Mouse (Mus musculus): ENCODE measurements around the gene Srsf9.
"Not testable (repeated sequence)": the region's sequence is repeated elsewhere in the genome, so short reads cannot be mapped to it uniquely, and the experiment has no call there.

Gene Srsf9

DNA sequence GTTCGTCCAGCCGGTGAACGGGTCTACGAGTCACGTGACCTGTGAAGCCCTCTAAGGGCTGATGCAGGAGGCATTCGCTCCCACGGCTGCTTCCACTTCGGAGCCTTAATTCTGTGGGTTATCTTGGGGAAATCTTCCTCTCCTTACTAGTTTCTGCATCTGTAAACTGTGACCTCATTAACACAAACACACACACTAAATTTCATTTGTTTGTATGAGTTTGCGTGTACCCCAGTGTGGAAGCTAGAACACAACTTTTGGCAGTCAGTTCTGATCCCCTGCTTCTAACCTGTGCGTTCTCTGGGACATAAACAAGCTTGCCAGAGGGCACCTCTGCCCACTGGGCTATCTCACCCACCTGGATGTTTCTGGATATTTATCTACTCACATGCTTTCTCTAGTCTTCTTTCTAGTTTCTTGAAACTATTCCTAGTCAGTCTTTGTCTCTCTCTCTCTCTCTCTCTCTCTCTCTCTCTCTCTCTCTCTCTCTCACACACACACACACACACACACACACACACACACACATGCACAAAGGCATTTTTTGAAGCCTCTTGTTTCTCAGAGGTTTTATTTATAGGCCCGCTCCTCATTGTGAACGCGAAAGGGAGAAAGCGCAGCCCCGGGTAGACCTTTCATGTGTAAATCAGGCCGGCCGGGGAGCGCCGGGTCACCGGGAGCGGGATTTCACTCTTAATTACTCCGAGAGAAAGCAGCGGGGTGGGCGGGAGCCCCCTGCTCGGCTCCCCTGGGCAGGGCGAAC lies 46.6 kb downstream of the Srsf9 start:
- peak; percentile 88 for DNase-seq (ENCODE audit: low spot score)

DNA sequence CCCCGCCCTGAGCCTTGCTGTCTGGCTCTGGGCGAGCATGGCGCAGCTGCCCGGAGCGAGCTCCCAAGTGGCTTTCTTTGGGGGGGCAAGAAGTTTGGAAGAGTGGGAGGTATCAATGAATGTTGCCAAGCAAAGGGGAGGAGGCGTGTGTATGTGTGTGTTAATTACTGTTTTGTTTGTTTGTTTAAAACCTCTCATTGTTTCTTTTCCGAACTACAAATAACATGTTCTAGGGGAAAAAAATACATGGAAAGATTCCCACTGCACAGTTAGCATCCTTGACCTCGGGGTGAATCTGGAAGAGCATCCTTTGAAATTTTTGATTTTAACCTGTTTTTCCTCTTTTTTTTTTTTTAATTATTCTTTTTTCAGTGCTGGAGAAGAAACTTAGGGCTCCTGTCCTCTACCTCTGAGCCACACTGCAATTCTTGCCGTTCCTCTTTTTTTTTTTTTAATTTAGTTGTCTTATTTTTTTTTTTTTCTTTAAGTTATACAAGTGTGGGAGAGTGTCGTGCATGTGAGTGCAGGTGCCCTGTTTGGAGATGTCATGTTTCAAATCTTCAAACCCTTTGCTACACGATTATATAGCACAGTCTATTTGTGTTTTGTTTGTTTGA lies 47.3 kb downstream of the Srsf9 start:
- DNase-seq (ENCODE audit: low spot score), result no peak

DNA sequence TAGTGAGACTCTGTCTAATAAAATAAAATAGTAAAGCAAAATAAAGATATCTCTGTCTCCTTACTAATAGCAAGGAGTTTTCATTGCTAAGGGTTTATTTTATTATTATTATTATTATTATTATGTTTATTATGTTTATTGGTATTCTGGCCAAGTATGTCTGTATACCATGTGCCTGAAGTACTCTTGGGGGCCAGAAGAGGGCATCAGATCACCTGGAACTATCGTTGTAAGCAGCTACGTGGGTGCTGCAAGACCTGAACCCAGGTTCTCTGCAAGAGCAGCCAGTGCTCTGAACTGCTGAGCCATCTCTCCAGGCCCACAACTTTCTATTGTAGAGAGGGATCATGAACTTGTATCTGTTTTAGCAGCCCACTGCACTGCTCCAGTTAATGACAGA lies 48.5 kb downstream of the Srsf9 start:
- no peak for DNase-seq (ENCODE audit: low spot score)

DNA sequence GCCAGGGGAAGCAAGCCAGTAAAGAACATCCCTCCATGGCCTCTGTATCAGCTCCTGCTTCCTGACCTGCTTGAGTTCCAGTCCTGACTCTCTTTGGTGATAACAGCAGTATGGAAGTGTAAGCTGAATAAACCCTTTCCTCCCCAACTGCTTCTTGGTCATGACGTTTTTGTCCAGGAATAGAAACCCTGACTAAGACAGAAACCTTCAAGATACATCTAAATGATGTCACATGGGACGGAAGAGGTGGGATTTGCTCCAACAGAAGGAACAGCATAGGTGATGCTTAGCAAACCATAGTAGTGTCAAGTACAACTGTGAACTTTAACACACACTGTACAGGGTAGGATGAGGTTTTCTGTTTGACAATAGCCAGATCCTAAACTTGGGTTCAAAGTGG lies 51.9 kb downstream of the Srsf9 start:
- DNase-seq (ENCODE audit: low spot score), result not testable (repeated sequence)
